Mouse (Mus musculus) stomach, embryonic 14.5 days (tissue): ENCODE results near the gene Nxph4. TPM values are rescaled to one million over a fixed set of nuclear protein-coding genes. Genes with fewer than 3 reads are reported as not detected.

ENCODE experiments used
- ATAC-seq: fragments of 200-750 bp; cut with Nextera tagmentation; 2 replicates; pipeline ENCODE4 v1.8.0; 2017; ENCODE audit warnings: low read depth, moderate TSS enrichment; ENCODE audit not compliant: insufficient number of reproducible peaks, insufficient read depth, low FRiP score
- H3K27ac ChIP-seq: fragments of 300-500 bp; sonication (generic); 2 replicates; pipeline ENCODE4 v1.5.1; 2014; ENCODE audit warnings: mild to moderate bottlenecking, low read length, moderate library complexity, mixed read lengths
- H3K27me3 ChIP-seq: fragments of 300-500 bp; sonication (generic); 2 replicates; pipeline ENCODE4 v1.6.1; 2014; ENCODE audit warnings: low read length, control low read depth, mixed read lengths; ENCODE audit not compliant: control insufficient read depth, insufficient read depth
- H3K36me3 ChIP-seq: fragments of 300-500 bp; sonication (generic); 2 replicates; pipeline ENCODE4 v1.6.1; 2014; ENCODE audit warnings: mild to moderate bottlenecking, control low read depth, low read length, moderate library complexity, mixed read lengths; ENCODE audit not compliant: control insufficient read depth, insufficient read depth
- H3K4me1 ChIP-seq: fragments of 300-500 bp; sonication (generic); 2 replicates; pipeline ENCODE4 v1.6.1; 2014; ENCODE audit warnings: low read length, control low read depth, mixed read lengths; ENCODE audit not compliant: control insufficient read depth, insufficient read depth
- H3K4me2 ChIP-seq: fragments of 300-500 bp; sonication (generic); replicated peaks from 2 replicates; pipeline ENCODE4 v1.6.1; 2014; ENCODE audit warnings: low read depth, low read length, control low read depth
- H3K4me3 ChIP-seq: fragments of 300-500 bp; sonication (generic); 2 replicates; pipeline ENCODE4 v1.5.1; 2014; ENCODE audit warnings: low read depth, low read length, control low read depth
- H3K9ac ChIP-seq: fragments of 300-500 bp; sonication (generic); replicated peaks from 2 replicates; pipeline ENCODE4 v1.6.1; 2014; ENCODE audit warnings: low read depth, mild to moderate bottlenecking, control low read depth, low read length, moderate library complexity, mixed read lengths
- H3K9me3 ChIP-seq: fragments of 300-500 bp; sonication (generic); 2 replicates; pipeline ENCODE4 v1.6.1; 2016; ENCODE audit warnings: low read depth, low read length, control low read depth; ENCODE audit not compliant: control insufficient read depth
- WGBS: fragments of 180-500 bp; shearing (Covaris S2); extraction: QIAGEN DNeasy Blood & Tissue Kit; methylation state at CpG from one replicate; pipeline ENCODE4 v1.1.7; 2014; 5-methylcytosine and 5-hydroxymethylcytosine counted together
- polyA plus RNA-seq: library from polyadenylated mRNA; unstranded; fragments of >200 nt; fragmentation: Nextera tagmentation; extraction: Ambion mirVana; gene quantifications from 2 replicates; pipeline ENCODE4 v1.2.1, GENCODE M21; 2014

The Nxph4 gene
- polyA plus RNA-seq, 1 experiment from 2014 or later: 4.8 TPM

DNA sequence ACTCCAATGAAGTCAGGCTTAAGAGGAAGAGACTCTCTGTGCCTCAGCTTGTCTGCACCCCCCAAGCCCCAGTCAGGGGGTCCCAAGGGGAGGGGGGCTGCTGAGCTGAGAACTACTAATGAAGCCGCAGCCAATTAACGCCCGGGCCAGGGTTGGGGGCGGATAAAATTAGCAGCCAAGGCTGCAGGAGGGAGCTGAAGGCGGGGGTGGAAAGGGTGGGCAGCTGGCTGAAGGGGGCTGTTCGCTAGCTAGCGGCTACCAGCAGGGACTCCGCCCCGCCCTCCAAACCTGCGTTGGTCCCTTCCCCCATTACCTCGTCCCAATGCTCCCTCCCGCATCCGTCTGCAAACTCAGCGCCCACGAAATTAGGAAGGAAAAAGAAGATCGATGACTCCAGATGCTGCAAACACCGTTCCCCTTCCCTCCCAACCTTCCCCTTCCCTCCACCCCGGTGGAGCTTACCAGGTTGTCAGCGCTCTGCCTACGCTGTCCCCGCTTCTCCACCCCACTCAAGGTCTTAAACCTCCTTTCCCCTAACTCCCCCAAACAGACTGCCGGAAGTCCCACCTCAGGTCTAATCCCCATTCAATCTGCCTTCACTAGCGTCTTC is 9.6 kb downstream of the Nxph4 start:
- H3K4me1 ChIP-seq: peaks cover 14% of the 10 kb centered on the region
- H3K27ac ChIP-seq: no peak overlapping the region
- ATAC-seq: no peak
- no peak overlapping the region for H3K4me3 ChIP-seq
- no peak overlapping the region for H3K4me2 ChIP-seq
- H3K36me3 ChIP-seq: no peaks in the 10 kb centered on the region; the same call in 1 of the 2 replicates
- no peak overlapping the region for H3K9ac ChIP-seq
- H3K9me3 ChIP-seq: no peaks in the 10 kb centered on the region
- peaks cover 54% of the 10 kb centered on the region for H3K27me3 ChIP-seq
- WGBS: 2% methylated on average over 23 of the region's 23 CpGs

DNA sequence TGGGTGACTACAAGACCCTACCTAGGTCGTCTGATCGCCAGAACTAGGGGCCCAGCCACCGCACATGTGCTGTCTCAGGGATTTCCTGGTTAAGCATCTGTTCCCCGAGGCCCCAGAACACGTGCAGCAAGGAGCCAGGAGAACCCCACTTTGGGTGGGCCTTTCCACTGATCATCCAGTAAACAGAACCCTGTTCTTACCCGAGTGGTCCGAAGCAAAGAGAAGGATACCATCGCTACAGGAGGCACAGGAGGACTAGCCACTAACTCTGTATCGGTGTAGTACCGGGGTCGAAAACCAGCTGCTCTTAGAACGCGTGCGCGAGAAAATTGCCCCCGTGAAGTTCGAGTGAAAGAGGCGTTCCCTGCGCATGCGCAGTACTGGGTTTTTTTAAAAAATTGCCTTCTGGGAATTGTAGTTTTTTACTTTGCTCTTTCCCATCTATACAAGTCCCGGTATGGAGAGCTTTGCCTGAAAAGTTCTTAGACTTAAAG is 12.2 kb downstream of the Nxph4 start, which contains the start of gene Shmt2:
Shmt2 (minus strand) TSS at position 357 of the 494 bp plus-strand sequence.
- peak; percentile 70 for ATAC-seq
- H3K4me3 ChIP-seq: peak within 1 kb of the TSS; percentile 41
- H3K27me3 ChIP-seq: peaks cover 29% of the 10 kb centered on the region
- H3K36me3 ChIP-seq: peaks cover 15% of the 10 kb centered on the region; the same call in 1 of the 2 replicates
- under 1% methylated on average over 21 of the region's 21 CpGs for WGBS
- peak within 1 kb of the TSS; percentile 34; the same call in 1 of the 2 replicates for H3K9ac ChIP-seq
- H3K4me2 ChIP-seq: peak within 1 kb of the TSS; percentile 77
- H3K4me1 ChIP-seq: peaks cover 14% of the 10 kb centered on the region
- H3K9me3 ChIP-seq: no peaks in the 10 kb centered on the region
- H3K27ac ChIP-seq: no peak within 1 kb of the TSS

DNA sequence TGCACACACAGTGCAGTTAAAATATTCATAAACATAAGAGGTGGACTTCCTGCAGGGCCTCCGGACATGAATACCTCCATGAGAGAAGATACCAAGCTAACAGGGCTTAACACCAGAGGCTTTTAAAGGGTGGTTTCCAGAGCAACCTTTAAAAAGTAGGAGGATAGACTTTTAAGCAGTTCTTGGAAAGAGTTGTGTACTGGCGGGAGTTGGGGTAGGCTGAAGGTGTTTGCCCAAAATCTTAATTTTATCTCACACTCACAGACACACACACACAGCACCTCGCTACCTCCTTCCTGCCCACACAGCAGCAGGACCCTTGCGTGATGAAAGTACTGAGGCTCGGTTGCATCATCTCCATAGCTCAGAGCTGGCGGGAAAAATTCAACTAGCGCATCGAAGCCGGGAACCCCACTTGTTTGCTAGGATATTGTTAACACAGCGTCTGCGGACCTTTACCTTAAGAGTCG is 12.7 kb downstream of the Nxph4 start:
- no peak for ATAC-seq
- Histone ChIP-seq H3K27me3 (peaks cover 24% of the 10 kb centered on the region), H3K27ac (no peak overlapping the region), H3K36me3 (peaks cover 15% of the 10 kb centered on the region; the same call in 1 of the 2 replicates), H3K9me3 (no peaks in the 10 kb centered on the region), H3K4me1 (peaks cover 19% of the 10 kb centered on the region), H3K9ac (peak overlapping the region; percentile 34; the same call in 1 of the 2 replicates), H3K4me2 (peak overlapping the region; percentile 77), H3K4me3 (peak overlapping the region; percentile 41)
- 6% methylated on average over 12 of the region's 12 CpGs for WGBS

DNA sequence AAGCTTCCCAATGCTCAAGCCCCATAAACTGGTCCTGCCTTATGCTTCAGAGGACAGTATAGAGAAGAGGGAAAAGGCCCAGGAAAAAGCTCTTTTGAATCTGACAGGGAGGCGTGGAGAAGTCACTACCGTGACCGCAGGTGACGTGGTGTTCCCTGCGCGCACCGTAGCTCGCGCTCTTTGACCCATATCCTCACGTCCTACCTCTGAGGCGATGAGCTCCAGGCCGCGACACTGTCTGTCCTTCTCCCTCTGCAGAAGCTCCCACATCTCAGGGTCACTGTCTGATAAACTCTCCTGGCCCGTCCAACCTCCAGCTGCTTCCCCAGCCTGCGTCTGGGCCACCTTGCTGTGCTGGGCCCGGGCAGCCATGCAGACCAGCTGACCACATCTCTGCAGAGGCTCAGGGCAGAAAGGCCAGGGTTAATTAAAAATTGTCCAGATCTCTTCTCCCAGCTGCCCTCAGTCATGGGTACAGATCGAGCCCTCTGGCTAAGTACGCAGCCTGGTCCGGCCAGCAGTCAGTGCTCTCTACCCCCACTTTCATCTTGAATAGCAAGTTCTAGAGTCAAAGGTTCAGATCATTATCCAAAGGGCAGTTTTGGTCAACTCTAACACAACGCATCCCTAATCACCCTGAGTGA is 13.5 kb downstream of the Nxph4 start:
- Histone ChIP-seq H3K4me3 (peak overlapping the region; percentile 41; the same call in 1 of the 2 replicates), H3K36me3 (peaks cover 15% of the 10 kb centered on the region; the same call in 1 of the 2 replicates), H3K27me3 (peaks cover 16% of the 10 kb centered on the region), H3K4me1 (peaks cover 16% of the 10 kb centered on the region), H3K27ac (no peak overlapping the region), H3K9me3 (no peaks in the 10 kb centered on the region), H3K4me2 (peak overlapping the region; percentile 77), H3K9ac (no peak overlapping the region)
- 85% methylated on average over 20 of the region's 20 CpGs for WGBS
- no peak for ATAC-seq

DNA sequence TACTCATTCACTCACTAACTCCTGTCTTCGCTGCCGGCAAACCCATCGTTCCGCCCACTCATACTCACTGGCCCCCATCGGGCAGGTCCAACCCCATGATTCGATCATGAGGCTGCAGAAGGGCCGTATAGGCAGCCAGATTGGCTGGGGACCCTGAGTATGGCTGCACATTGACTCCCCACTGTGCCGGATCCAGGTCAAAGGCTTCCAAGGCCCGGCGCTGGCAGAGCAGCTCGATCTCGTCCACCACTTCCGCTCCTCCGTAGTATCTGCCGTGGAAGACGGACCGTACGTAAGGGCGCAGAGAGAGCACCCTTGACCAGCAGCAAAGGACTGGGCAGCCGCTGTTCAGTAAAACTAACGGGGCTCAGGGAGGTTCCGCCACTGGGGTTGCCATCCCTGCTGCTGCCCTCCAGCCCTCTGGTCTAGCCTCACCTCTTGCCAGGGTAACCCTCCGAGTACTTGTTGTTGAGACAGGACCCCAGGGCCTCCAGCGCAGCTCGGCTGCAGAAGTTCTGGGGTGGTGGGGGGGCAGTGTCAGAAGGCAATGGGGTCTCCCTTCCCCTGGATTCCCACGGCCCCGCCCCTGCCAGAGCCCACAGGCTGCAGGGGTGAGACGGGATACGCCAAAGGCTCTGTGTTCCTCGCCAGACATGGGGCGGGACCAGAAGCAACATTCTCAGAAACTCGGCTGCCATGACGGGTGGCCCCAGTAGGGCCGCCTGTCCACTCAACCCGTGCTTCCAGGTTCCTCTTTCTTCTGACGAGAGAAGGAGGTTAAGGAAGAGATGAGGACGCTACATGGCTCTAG is 14.3 kb downstream of the Nxph4 start:
- H3K9me3 ChIP-seq: no peaks in the 10 kb centered on the region
- H3K4me1 ChIP-seq: peaks cover 16% of the 10 kb centered on the region
- H3K9ac ChIP-seq: no peak overlapping the region
- 94% methylated on average over 37 of the region's 37 CpGs for WGBS
- no peak overlapping the region for H3K27ac ChIP-seq
- H3K4me3 ChIP-seq: no peak overlapping the region
- ATAC-seq: no peak
- peaks cover 18% of the 10 kb centered on the region for H3K27me3 ChIP-seq
- no peak overlapping the region for H3K4me2 ChIP-seq
- H3K36me3 ChIP-seq: peaks cover 15% of the 10 kb centered on the region; the same call in 1 of the 2 replicates

DNA sequence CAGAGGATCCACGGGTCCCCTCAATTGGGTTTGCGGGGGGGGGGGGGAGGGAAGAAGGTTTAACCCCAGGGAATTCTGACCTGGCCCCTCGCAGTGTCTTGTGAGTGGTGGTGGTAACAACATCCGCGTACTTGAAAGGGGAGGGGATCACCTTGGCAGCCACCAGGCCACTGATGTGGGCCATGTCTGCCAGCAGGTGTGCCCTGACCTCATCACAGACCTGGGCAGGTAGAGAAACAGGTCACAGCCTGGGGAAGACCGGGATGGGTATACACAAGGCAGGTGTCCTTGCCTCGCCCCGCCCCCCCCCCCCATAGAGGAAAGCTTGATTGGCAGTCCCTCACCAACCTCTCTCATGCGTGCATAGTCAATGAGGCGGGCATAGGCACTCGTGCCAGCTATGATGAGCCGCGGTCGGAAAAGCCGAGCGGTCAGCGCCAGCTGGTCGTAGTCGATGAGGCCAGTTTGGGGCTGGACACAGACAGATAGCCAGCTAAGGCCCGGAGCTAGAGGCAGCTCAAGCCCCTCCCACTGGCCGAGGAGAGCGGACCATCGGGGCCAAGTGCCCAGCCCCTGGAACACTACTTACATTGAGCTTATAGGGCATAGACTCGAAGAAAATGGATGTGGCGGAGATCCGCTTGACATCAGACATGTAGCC is 15.2 kb downstream of the Nxph4 start:
- peaks cover 20% of the 10 kb centered on the region for H3K4me1 ChIP-seq
- 94% methylated on average over 26 of the region's 26 CpGs for WGBS
- H3K4me2 ChIP-seq: no peak overlapping the region
- ATAC-seq: no peak
- peaks cover 15% of the 10 kb centered on the region; the same call in 1 of the 2 replicates for H3K36me3 ChIP-seq
- H3K9me3 ChIP-seq: no peaks in the 10 kb centered on the region
- H3K27ac ChIP-seq: no peak overlapping the region
- H3K9ac ChIP-seq: no peak overlapping the region
- peaks cover 12% of the 10 kb centered on the region for H3K27me3 ChIP-seq
- no peak overlapping the region for H3K4me3 ChIP-seq

DNA sequence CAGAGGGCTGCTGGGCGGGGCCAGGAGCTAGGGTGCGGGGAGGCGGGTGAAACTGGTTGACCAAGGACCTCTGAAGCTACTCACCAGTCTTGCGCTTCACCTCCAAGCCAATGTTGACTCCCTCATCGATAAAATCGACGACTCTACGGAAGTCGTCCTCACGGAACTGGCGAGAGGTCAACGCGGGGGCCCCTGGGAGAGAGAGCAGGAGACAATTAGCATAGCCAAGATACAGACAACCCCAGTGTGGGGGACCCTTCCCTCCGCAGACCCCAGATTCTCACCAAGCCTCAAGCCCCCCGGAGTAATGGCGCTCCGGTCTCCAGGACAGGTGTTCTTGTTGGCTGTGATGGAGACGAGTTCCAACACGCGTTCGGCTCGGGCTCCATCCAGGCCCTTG is 16.4 kb downstream of the Nxph4 start:
- no peak overlapping the region for H3K9ac ChIP-seq
- peaks cover 26% of the 10 kb centered on the region for H3K4me1 ChIP-seq
- H3K27ac ChIP-seq: no peak overlapping the region
- no peaks in the 10 kb centered on the region for H3K9me3 ChIP-seq
- no peak for ATAC-seq
- 94% methylated on average over 22 of the region's 22 CpGs for WGBS
- H3K4me3 ChIP-seq: no peak overlapping the region
- peaks cover 11% of the 10 kb centered on the region; the same call in 1 of the 2 replicates for H3K27me3 ChIP-seq
- H3K4me2 ChIP-seq: no peak overlapping the region
- peaks cover 15% of the 10 kb centered on the region; the same call in 1 of the 2 replicates for H3K36me3 ChIP-seq
